Mouse (Mus musculus) urinary bladder, postnatal 14 days (tissue): ENCODE measurements around the gene Mapk11.

Experiments used
- DNase-seq: peaks from one replicate; pipeline ENCODE4 v3.0.0; 2021; ENCODE audit warnings: low spot score

Mapk11 gene

GRCm38 (mm10) chr15:89140659-89141252 lies 8.7 kb downstream of the Mapk11 start, which contains the start of gene Mapk12:
TSS of gene Mapk12 (minus strand) at chr15:89140703.
- DNase-seq, result peak; percentile 58

DNA sequence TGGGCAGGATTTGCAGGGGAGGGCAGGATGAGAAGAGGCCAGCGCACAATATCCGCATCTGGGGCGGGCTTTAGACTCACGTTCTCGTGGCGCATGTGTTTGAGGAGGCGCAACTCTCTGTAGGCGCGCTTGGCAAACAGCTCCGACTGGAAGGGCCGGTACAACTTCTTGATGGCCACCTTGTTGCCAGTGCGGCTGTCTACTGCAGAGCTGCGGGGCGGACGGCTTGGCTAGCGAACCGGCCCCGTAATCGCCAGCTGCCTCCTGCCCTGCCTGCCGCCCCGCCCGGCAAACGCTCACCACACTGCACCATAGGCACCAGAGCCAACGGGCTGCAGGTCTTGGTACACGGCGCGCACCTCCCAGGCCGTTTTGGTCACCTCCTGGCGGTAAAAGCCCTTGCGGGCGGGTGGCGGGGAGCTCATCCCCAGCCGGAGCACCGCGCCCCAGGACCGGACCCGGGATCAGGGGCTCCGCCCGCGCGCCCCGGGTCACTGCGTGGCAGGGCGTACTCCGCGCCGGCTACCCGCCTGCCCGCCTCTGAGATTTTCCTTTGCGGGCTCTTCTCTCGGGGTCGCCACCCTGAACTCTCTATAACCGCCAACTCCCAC lies 9.3 kb downstream of the Mapk11 start:
- peak; percentile 82 for DNase-seq

DNA sequence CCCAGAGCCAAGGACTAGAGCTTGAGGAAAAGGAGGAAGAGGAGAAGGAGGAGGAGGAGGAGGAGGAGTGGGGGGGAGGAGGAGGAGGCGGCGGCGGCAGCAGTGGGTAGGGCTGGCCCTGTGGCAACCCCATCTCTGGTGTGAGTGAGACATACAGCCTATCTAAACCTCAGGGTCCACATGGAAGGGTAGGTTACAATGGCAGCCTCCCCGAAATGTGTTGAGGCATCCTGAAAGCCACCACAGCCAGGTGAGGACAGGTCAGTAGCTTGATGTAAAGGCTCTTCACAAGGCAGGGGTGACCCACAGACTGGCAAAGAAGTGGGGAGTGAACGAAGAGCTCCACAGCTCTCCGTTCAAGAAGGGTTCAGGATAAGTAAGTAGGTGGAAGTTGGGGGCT lies 10.9 kb downstream of the Mapk11 start:
- no peak for DNase-seq

DNA sequence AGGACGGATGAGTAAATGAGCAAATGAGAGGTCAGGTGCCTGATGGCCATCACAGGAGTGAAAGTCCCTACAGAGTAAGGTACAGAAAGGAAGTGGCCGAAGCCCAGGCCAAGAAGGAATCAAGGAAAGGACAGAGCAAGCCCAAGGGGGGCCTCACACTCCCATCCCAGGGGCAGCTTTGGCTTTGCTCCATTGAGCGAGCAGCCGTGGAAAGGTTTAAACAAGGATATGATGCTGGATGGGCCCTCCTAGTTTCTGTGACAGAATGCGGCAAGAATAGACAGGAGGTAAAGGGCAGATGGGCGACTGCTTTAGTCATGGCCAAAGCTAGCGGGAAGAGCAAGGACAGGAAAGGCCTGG lies 11.4 kb downstream of the Mapk11 start:
- DNase-seq, result no peak

DNA sequence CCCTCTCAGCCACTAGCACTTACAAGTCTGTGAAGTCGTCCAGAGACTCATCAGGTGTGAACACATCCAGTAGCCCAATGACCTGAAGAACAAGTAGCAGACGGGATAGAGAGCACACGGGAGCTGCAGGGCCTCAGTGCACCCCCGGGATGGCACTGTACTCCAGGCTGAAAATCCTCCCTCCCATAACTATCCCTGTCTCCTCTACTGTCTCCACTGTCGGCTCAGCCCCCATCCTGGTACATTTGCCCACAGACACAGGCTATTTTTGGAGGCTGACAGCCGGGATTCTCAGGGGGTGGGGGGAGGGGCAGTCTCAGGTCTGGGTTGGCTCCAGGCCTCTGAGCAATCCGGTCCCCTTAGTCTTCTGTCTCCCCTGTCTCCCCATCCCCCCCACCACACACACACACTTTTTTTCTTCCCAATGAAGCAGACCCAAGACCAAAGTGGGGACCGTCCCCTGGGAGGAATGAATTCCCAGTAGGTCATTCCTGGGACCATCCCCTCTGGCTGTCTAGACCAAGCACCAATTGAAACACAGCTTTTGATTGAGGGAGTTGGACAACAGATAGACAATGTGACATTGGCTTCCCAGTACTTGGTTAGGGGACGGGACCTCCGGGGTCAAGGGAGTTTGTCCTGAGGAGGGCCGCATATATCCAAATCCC lies 11.9 kb downstream of the Mapk11 start:
- DNase-seq, result no peak

DNA sequence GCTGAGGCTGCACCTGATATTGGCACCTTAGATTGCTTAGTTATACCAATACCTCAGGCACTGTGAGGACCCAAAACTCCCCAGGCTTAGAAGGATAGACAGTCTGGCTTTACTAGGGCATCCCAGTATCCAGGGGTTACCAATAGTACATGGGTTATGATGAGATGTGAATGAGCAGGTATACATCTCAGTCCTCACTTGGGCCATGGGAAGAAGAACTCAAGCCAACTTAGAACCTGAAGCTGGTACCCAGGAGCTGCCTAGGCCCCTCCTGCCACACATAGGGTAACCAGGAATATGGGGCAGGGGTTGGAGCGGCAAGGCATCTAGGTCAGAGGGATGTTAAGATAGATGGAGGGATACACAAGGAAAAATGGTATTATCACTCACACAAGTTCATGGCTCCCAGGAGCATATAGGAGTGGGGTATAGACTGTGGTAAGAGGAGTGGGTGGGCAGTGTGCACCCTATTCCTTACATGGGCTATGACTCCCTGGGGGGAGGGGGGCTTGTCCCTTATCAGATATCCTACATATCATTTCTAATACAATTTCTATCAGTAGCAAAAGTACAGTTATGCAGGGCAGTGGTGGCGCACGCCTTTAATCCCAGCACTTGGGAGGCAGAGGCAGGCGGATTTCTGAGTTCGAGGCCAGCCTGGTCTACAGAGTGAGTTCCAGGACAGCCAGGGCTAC lies 12.8 kb downstream of the Mapk11 start:
- DNase-seq, result no peak

- no peak for DNase-seq
Measured at GRCm38 (mm10) chr15:89131316-89131715, 18.1 kb downstream of the Mapk11 start.

- no peak for DNase-seq
Measured at GRCm38 (mm10) chr15:89130245-89130644, 19.2 kb downstream of the Mapk11 start.

DNA sequence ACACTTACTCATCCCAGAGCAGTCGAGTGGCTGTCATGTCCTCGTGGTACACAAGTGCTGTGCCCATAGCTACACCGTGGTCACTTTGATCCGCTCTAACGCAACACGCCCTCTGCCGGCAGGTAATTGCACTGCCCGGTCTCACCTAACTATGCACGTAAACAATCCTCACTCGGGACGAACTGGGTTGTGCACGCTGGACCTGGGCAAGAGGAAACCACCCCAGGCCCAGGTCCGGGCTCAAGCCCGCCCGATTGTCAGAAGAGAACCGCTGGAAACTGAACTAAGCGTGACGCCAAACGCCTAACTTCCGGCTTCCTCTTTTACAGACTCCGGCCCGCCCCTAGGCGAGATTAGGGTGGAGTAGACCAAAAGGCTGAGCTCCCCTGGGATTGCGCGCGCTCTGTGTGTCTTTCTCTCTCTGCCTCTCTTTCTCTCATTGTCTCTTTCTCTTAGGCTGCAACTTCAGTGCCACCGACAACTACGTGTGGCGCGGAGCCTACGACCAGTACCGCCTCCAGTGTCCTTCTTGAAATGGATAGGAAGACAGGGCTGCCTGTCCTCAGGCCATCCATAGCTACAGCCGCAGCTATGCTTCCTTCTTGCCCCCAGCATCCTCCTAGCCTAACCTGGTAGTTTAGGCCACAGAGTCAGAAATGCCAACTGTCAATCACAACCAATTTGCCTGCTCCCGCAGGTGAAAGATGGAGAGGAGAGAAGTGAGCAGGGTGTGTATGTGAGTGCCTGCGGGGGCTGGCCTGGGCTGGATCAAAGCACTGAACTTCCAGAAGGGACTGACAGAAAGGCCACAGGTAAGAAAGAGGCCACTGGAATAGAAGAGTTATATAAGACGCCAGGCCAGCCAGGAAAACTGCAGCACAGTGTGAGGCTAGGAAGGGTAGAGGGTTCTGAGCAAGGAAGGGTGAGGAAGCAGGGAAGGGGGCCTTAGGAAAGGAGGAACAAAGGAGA lies 20.8 kb downstream of the Mapk11 start, which contains the start of gene Hdac10:
TSS of gene Hdac10 (minus strand) at position 319 of the 969 bp plus-strand sequence.
- peak; percentile 85 for DNase-seq

- no peak for DNase-seq
Measured at GRCm38 (mm10) chr15:89127364-89127940, 22.0 kb downstream of the Mapk11 start.

DNA sequence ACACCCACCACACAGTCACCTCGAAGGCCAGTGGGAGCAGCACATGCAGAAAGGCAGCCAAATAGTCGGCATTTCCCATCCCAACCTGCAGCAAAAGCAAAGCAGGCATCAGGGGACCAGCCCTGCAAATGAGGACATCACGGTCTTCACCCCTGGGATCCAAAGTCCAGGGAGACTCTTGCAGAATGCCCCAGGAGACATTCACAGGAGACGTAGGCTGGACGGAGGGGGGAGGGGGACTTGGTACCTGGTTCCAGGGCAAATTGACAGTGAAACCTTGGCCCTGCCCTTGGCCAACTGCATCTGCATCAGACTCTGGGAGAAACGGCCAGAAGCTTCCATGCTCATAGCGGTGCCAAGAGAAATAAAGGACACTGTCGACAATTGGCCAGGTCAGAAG lies 22.8 kb downstream of the Mapk11 start:
- no peak for DNase-seq

DNA sequence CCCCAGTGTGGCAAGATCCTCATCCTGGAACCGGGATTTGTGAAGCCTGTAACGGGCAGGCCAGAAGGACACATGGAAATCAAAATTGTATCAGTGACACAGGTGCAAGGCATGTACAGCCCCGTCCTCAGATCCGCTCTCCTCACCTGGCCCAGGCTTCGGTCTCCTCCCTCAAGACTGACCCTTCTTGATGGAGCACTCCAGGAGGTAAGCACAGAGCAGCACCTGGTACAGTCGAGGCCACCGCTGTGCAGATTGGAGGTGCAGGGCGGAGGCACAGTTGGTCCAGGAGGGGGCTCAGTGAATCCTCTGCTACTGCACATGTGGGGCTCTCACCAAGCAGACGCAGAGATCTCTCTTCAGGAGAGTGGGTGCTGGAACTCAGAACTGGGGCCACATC lies 24.1 kb downstream of the Mapk11 start:
- DNase-seq, result no peak

GRCm38 (mm10) chr15:89124312-89124711 lies 25.1 kb downstream of the Mapk11 start:
- no peak for DNase-seq

- DNase-seq, result peak; percentile 24
Measured at GRCm38 (mm10) chr15:89123595-89123994, 25.8 kb downstream of the Mapk11 start.

DNA sequence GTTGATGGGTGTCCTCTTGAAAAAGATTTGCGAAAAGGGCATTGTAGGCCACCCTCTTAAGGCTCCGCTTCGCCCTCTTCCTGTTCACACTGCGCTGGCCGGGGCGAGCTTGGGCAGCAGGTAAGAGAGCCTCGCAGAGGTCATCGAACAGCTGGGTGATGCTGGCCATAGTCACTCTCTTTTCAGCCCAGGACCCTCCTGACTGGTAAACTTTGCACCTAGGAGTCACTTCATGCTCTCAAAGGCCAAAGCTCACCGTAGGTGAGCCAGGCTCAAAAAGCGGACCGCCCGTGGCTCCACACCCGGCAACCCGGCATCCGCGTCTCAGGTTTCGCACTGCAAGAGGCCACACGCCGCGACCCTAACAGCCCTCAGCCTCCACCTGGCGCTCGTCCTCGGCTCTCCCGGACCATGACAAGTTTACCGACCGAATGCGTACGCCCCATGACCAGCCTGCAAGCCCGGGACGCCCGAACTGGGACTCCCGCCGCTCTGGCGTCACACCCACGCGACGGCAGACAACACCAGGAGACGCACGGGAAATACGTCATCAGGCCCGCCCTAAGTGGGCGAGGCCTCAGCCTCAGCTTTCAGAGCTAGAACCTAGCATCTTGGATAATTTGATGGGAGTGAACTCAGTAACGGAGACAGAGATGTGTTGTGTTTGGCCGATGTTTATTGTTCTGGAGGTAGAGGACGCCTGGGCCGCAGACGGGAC lies 26.6 kb downstream of the Mapk11 start, which contains the start of gene Tubgcp6:
TSS of gene Tubgcp6 (minus strand) at position 464 of the 718 bp plus-strand sequence.
- DNase-seq, result peak; percentile 93

DNA sequence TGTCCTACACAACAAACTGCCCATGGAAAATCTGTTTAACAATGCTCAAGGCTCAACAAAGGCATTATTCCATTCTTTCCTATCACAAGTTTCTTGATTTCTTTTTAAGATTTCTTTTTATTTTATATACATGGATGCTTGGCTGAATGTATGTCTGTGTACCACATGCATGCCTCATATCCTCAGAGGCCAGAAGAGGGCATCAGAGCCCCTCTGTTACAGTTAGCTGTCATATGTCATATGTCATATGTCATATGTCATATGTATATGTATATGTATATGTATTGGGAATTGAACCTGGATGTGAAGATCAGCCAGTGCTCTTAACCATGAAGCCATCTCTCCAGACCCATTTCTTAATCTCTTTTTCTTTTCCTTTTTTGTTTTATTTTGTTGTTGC lies 31.4 kb downstream of the Mapk11 start:
- DNase-seq, result no peak

DNA sequence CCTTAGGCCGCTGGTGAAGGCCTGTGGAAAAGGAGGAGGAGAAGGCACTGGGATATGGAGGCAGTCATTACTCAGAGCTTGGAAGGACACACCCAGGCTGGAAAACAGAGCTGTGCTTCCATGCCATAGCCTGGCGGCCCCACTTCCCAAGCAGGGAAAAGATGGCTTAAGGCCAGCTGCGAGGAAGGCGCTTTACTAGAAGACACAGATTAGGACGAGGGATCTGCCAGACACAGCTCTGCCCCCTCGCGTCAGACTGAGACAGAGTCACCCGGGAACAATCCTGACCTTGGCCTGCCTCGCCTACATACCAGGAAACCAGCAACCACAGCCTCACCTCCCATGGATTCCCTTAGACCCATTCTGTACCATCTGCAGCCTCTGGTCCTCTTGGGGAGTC lies 39.3 kb downstream of the Mapk11 start:
- no peak for DNase-seq

- no peak for DNase-seq
Measured at GRCm38 (mm10) chr15:89106976-89107375, 42.5 kb downstream of the Mapk11 start.

- DNase-seq, result no peak
Measured at GRCm38 (mm10) chr15:89106073-89106472, 43.4 kb downstream of the Mapk11 start.

DNA sequence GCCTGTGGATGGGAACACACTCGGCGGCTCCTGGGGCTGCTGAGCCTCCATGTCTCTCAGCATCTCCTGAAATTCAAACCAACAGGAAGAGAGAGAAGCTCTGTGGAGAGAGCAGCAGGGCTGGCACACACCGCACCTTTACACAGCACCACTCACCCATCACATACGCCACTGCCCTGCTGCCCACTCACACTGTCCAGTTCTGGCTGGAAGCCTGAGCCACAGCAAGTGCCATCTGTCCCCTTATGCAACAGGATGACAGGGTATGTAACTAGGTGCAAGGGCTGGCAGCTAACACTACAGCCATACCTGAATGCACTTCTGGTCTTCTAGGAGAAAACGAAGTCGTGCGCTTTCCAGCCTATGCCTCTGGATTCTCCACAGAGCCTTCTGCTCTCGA lies 45.0 kb downstream of the Mapk11 start:
- DNase-seq, result no peak

GRCm38 (mm10) chr15:89103921-89104320 lies 45.5 kb downstream of the Mapk11 start:
- DNase-seq, result no peak
